Mouse (Mus musculus): Measurements from ENCODE around the gene Inhbc.

DNA sequence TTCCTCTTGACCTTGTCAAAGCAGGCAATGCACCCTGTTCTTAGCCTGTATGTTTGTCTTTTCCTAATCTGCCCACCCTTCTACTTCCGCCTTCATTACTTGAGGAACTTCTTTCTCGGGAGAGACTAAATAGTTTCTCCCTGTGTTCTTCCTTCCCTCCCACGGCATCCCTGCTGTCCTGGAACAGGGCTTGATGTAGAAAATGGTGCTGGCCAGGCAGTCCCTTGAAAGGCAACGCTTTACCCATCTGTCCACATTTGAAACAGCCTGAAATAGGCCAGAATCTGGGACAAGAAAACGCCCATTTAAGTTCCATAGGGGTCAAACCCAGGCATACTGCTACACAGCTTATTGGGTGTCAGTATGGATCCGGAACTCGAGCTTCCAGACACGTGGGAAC, 20.4 kb downstream of the Inhbc start:
- TF ChIP-seq MEF2A (IDR thresholded peaks at IDR 0.05; ENCODE audit: borderline replicate concordance, low read depth, low read length) (no peak), CTCF (conservative IDR thresholded peaks at IDR 0.05 in 1 of 2, IDR thresholded peaks at IDR 0.05 in 1 of 2; ENCODE audit: low read depth in 2 of 2, low read length in 2 of 2) (no peak), ZMIZ1 (IDR thresholded peaks at IDR 0.05; ENCODE audit: low read depth, low read length) (no peak), NELFE (IDR thresholded peaks at IDR 0.05; ENCODE audit: low read depth, low read length) (no peak), ZKSCAN1 (IDR thresholded peaks at IDR 0.05; ENCODE audit: borderline replicate concordance, low read depth, low read length) (no peak), POLR2A (IDR thresholded peaks at IDR 0.05; ENCODE audit: low read depth, low read length) (no peak), TBP (conservative IDR thresholded peaks at IDR 0.05; ENCODE audit: low read depth, low read length) (no peak), E2F4 (IDR thresholded peaks at IDR 0.05; ENCODE audit: insufficient replicate concordance, low read depth, low read length) (no peak), ETS1 (conservative IDR thresholded peaks at IDR 0.05; ENCODE audit: low read depth, low read length) (no peak), HCFC1 (IDR thresholded peaks at IDR 0.05; ENCODE audit: low read depth, low read length) (no peak)
